Mouse (Mus musculus): ENCODE measurements at regions not wholly inside any gene's neighbourhood (a gene's known extent, or its start where the extent isn't known, plus 50 kb on each side); places are given as distances from the start of the nearest gene placed in this dataset.
A peak's percentile ranks its signal among the peaks of the same experiment; 100 is the strongest.

DNA sequence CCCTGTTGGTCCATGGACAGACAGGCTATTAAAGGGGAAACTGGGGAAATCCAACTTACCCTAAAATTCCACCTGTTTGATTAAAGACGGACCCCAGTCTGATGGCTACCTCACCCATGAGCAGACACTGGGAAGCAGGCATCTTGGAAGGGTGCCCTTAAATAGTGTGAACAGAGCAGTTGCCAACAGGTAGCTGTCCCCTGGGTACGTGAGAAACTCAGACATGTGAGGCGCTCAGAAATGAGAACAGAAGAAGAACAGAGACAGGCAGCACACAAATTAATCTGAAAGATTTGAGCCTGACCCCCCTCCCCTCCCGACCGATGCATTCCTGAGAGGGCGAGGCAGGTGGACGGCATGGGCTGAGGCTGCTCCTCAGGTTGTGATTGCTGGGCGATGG is 135.7 kb upstream of the Azi2 start:
- Histone ChIP-seq H3K27me3 (replicated peaks) (no peaks in the 10 kb centered on the region), H3K27ac (no peak overlapping the region), H3K9me3 (replicated peaks) (no peaks in the 10 kb centered on the region), H3K9ac (no peak overlapping the region), H3K4me1 (no peaks in the 10 kb centered on the region), H3K4me3 (no peak overlapping the region), H3K36me3 (no peaks in the 10 kb centered on the region), H3K4me2 (no peak overlapping the region)
- no peak for ATAC-seq
- 76% methylated on average over 8 of the region's 8 CpGs for WGBS (ENCODE audit: insufficient replicate concordance)

DNA sequence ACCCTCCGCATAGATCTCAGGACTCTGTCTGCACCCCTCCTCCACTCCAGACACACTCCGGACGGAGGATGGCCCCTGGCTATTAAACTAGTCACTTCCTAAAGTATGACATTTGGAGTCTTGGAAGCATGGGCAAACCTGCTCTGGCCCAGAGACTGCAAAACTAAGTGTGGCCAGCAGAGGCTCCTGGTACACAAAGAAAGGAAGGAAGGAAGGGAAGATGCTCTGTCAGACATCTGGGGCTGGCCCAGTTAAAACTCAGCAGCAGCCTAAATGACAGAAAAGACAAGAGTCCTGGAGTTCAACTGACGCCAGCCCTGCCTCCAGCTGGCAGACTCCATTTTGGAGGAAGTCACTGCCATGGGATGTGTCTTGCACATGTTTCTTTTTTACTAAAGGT is 137.3 kb upstream of the Azi2 start:
- no peaks in the 10 kb centered on the region for H3K4me1 ChIP-seq
- H3K4me3 ChIP-seq = no peak overlapping the region
- no peaks in the 10 kb centered on the region for H3K36me3 ChIP-seq
- no peaks in the 10 kb centered on the region for H3K9me3 ChIP-seq (replicated peaks)
- WGBS (ENCODE audit: insufficient replicate concordance) = 37% methylated on average over 4 of the region's 4 CpGs
- H3K9ac ChIP-seq = no peak overlapping the region
- 0 out of 2 replicates have a peak, but pooled peaks have one; percentile 30 for ATAC-seq
- H3K27ac ChIP-seq = no peak overlapping the region
- no peak overlapping the region for H3K4me2 ChIP-seq
- H3K27me3 ChIP-seq (replicated peaks) = no peaks in the 10 kb centered on the region

DNA sequence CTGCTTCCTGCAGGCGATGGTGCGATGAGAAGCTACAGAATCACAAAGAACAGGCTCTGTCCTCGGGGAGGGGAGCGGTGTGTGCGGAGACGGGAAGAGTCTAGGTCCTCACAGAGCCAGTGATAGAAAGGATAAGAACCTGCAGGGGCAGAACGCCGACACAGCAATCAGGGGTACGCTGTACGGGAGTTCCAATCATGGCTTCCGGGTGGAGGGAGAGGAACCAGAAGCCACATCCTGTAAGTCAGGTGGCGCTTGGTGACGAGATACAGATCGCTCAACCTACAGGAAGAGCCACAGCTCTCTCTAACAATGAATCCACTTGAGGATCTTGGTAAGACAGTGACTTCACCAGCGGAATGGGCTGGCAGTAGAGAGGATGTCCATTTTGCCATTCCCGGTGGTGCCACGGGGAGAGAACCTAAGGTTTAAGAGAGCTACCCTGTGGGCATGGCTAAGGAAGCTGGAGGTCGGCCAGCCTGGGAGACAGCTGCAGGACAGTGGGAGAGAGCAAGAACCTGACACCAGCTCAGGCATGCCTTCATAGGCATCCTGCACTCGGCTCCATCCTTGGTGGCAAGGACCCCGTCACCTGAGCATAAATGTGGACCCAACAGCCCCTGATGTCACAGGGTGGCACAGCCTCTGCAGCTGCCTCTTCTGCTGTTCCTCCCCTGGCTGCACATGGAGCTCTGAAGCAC is 137.9 kb upstream of the Azi2 start:
- Histone ChIP-seq H3K27me3 (replicated peaks) (no peaks in the 10 kb centered on the region), H3K4me3 (no peak overlapping the region), H3K36me3 (no peaks in the 10 kb centered on the region), H3K9me3 (replicated peaks) (no peaks in the 10 kb centered on the region), H3K4me1 (no peaks in the 10 kb centered on the region), H3K9ac (no peak overlapping the region), H3K4me2 (peak overlapping the region; percentile 3; the same call in 1 of the 2 replicates), H3K27ac (no peak overlapping the region)
- ATAC-seq = no peak
- WGBS (ENCODE audit: insufficient replicate concordance) = 40% methylated on average over 20 of the region's 20 CpGs

DNA sequence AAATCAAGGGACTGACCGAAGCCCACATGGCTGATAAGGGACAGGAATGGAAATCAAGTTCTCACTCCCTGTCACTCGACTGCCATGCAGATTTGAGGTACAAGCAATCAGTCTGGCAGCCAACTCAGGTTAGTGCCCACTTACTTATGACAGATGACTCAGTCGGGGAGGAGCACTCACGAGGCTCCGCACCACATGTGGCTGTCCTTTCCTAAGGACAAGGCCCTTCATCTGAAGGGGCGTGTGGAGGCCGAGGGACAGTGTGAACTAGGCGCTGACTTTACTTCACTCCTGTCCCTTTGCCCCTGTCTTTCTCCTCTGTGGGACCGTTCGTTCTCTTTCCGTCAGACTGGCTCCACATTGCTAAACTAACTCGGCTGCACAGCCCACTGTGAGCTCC is 139.7 kb upstream of the Azi2 start:
- Histone ChIP-seq H3K9me3 (replicated peaks) (no peaks in the 10 kb centered on the region), H3K4me2 (no peak overlapping the region), H3K36me3 (no peaks in the 10 kb centered on the region), H3K4me3 (no peak overlapping the region), H3K27ac (no peak overlapping the region), H3K9ac (no peak overlapping the region), H3K27me3 (replicated peaks) (no peaks in the 10 kb centered on the region), H3K4me1 (no peaks in the 10 kb centered on the region)
- ATAC-seq = no peak
- WGBS (ENCODE audit: insufficient replicate concordance) = 77% methylated on average over 12 of the region's 12 CpGs

DNA sequence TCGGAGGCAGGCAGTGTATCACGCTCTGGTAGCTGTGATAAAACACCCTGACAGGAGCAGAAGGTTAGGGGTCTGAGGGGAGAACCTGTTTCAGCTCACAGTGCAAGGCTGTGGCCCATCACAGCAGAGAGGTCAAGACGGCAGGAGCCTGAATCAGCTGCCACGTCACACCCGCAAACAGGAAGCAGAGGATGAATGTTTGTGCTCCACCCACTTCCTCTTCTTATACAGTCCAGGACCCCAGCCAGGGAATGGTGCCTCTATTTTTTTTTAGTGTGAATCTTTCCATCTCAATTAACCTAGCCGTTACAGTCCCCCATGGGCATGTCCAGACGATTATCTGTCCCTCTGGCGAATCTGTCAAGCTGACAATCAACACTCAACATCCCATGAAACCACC is 143.8 kb upstream of the Azi2 start:
- no peak for ATAC-seq
- H3K36me3 ChIP-seq = no peaks in the 10 kb centered on the region
- H3K27ac ChIP-seq = no peak overlapping the region
- no peaks in the 10 kb centered on the region for H3K4me1 ChIP-seq
- H3K4me3 ChIP-seq = no peak overlapping the region
- WGBS (ENCODE audit: insufficient replicate concordance) = 43% methylated on average over 8 of the region's 8 CpGs
- H3K9me3 ChIP-seq (replicated peaks) = no peaks in the 10 kb centered on the region
- H3K9ac ChIP-seq = no peak overlapping the region
- H3K27me3 ChIP-seq (replicated peaks) = no peaks in the 10 kb centered on the region
- H3K4me2 ChIP-seq = no peak overlapping the region

DNA sequence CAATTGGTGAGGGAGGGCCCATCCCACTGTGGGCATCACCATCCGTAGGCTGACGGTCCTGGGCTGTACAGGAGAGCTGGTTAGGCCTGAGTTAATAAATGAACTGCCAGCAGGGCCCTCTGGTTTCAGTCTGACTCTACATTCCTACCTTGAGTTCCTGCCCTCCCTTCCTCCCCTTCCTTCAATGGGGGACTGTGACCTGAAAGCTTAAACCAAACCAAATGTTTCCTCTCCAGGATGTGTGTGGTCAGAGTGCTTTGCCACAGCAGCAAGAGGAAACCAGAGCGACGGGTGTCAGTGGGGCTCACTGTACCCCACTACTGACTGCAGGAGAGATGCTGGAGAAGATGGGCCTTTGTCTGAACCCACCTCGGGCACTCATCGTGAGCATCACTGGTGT is 147.7 kb upstream of the Azi2 start:
- WGBS (ENCODE audit: insufficient replicate concordance) = 44% methylated on average over 6 of the region's 6 CpGs
- no peaks in the 10 kb centered on the region for H3K9me3 ChIP-seq (replicated peaks)
- H3K4me1 ChIP-seq = no peaks in the 10 kb centered on the region
- H3K4me2 ChIP-seq = no peak overlapping the region
- H3K27me3 ChIP-seq (replicated peaks) = no peaks in the 10 kb centered on the region
- H3K36me3 ChIP-seq = no peaks in the 10 kb centered on the region
- no peak overlapping the region for H3K9ac ChIP-seq
- no peak for ATAC-seq
- H3K4me3 ChIP-seq = no peak overlapping the region
- no peak overlapping the region for H3K27ac ChIP-seq

DNA sequence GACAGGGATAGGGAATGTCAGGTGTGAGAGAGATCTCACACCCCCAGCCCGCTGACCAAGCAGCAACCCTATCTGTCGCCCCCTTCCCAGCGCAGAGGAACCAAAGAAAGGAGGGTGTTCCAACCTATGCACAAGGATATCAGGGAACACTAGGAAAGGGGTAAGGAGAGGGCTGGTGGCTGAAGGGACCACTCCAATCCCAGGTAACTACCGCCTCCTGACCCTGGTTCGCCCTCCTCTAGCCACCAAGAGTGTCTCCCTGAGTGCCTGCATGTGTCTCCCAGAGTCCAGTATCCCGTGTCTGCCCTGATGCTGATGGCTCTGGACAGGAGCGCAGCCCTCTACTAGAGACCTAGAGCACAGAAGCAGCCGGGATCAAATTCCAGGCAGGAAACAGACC is 167.1 kb upstream of the Azi2 start:
- Histone ChIP-seq H3K27ac (no peak overlapping the region), H3K9me3 (replicated peaks) (no peaks in the 10 kb centered on the region), H3K4me1 (no peaks in the 10 kb centered on the region), H3K27me3 (replicated peaks) (peaks cover 58% of the 10 kb centered on the region), H3K4me2 (no peak overlapping the region; the same call in 1 of the 2 replicates), H3K4me3 (no peak overlapping the region), H3K36me3 (no peaks in the 10 kb centered on the region), H3K9ac (no peak overlapping the region)
- ATAC-seq = no peak
- 27% methylated on average over 8 of the region's 8 CpGs for WGBS (ENCODE audit: insufficient replicate concordance)

DNA sequence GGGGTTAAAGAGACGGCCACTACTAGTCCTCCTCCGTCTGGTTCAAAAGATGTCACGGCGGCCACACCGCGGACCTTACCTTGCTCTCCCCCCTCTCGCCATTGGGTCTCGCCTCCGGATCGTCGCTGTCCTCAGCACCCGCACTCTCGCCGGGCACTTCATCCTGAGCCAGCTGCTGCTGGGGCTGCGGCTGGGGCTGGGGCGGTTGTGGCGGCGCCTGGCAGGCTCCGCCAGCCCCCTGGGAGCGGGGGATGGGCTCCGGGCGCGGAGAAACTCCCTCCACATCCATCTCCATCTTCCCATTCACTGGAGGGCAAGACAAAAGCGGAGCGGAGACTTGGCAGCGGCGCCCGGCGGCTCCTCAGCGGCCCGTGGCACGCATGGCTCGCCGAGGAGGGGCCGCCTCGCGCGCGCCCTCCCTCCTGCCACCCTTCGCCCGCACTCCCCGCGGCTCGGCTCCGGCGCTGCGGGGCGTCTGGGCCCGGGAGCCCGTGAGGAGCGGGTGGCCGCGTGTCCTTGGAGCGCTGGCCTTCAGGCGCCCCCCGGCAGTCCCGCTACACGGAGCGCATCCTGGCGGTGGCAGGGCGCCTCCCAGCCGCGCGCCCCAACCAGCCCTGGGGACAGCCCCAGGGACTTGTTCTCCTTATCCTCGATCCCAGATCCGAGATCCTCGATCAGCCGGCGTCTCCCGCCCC is 167.8 kb upstream of the Azi2 start:
- H3K27me3 ChIP-seq (replicated peaks) = peaks cover 58% of the 10 kb centered on the region
- no peak overlapping the region for H3K27ac ChIP-seq
- H3K36me3 ChIP-seq = no peaks in the 10 kb centered on the region
- no peaks in the 10 kb centered on the region for H3K4me1 ChIP-seq
- peak overlapping the region; percentile 41 for H3K4me3 ChIP-seq
- H3K4me2 ChIP-seq = peak overlapping the region; percentile 67
- no peak overlapping the region for H3K9ac ChIP-seq
- WGBS (ENCODE audit: insufficient replicate concordance) = 3% methylated on average over 70 of the region's 70 CpGs
- ATAC-seq = no peak; the same call in 1 of the 2 replicates
- no peaks in the 10 kb centered on the region for H3K9me3 ChIP-seq (replicated peaks)

DNA sequence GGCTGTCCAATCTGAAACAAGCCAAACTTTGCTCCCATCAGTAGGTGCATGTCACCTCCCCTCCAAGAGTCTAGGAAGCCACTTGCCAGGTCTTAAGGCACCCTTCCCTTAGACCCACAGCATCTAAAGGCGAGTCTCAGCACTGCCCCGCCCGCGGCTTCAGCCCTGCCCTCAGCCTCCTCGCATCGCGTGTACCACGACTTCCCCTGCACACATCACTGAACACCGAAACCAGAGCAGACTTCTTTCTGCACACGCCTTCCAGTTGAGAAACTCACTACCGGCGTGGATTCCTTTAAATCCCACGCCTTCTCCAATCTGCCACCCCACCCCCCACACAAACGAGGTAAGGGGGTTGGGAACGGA is 168.3 kb upstream of the Azi2 start:
- Histone ChIP-seq H3K27me3 (replicated peaks) (peaks cover 58% of the 10 kb centered on the region), H3K4me1 (no peaks in the 10 kb centered on the region), H3K4me3 (peak overlapping the region; percentile 41), H3K4me2 (peak overlapping the region; percentile 67), H3K36me3 (no peaks in the 10 kb centered on the region), H3K9ac (no peak overlapping the region), H3K27ac (no peak overlapping the region), H3K9me3 (replicated peaks) (no peaks in the 10 kb centered on the region)
- WGBS (ENCODE audit: insufficient replicate concordance) = 4% methylated on average over 15 of the region's 15 CpGs
- ATAC-seq = no peak

DNA sequence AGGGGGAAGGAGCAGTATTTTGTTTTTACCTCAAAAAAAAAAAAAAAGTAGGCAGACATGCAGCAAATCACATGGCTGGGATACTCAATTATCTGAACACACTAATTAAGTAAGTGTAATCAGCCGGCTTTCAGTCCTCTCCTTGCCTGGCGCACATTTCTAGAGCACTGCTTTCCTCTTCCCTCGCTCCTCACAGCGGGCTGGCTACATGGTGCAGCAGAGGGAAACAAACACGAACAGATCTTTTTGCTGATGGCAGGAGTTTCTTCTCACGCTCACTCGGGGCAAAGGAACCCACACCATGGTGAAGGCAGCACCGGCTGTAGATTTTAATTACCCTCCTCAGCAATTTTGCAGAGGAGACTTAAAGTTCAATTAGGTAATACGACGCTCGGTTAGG is 169.7 kb upstream of the Azi2 start:
- no peak for ATAC-seq
- Histone ChIP-seq H3K4me1 (no peaks in the 10 kb centered on the region), H3K9ac (no peak overlapping the region), H3K36me3 (no peaks in the 10 kb centered on the region), H3K4me2 (no peak overlapping the region), H3K27ac (no peak overlapping the region), H3K4me3 (no peak overlapping the region), H3K9me3 (replicated peaks) (no peaks in the 10 kb centered on the region), H3K27me3 (replicated peaks) (peaks cover 58% of the 10 kb centered on the region)
- 70% methylated on average over 11 of the region's 11 CpGs for WGBS (ENCODE audit: insufficient replicate concordance)

DNA sequence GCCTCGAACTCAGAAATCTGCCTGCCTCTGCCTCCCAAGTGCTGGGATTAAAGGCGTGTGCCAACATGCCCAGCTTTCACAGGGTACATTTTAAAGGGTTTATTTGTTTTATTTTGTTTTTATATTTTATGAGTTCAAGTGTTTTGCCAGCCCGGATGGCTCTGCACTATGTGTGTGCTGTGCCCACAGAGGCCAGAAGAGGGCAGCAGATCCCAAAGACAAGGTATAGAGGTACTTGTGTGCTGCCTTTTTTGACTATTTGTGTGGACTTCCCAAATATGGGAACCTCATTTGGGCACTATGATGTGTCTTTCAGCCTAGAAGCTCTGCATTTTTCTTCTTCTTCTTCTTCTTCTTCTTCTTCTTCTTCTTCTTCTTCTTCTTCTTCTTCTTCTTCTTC is 176.4 kb upstream of the Azi2 start:
- WGBS (ENCODE audit: insufficient replicate concordance) = 70% methylated on average over 3 of the region's 3 CpGs
- no peak overlapping the region for H3K27ac ChIP-seq
- ATAC-seq = no peak
- H3K4me1 ChIP-seq = no peaks in the 10 kb centered on the region
- H3K27me3 ChIP-seq (replicated peaks) = no peaks in the 10 kb centered on the region
- no peaks in the 10 kb centered on the region for H3K36me3 ChIP-seq
- H3K9ac ChIP-seq = no peak overlapping the region
- no peak overlapping the region for H3K4me2 ChIP-seq
- no peak overlapping the region for H3K4me3 ChIP-seq
- no peaks in the 10 kb centered on the region for H3K9me3 ChIP-seq (replicated peaks)

DNA sequence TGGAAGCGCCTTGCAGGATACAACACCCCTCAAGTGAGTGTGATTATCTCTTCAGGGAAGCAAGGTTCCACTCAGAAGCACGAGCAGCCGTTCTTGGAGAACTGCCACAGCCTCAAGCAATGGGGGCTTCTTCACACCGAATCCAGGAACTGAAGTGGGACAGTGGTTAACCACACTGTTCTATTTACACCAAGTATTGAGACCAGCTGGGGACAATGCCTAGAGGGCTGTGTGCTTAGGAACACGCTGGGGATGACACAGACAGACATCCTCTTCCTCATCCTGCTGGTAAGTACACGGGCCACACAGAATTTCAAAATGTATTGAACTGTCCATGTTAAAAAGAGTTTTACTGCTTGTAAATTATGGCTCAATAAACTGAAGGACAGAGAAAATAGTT is 177.0 kb upstream of the Azi2 start:
- Histone ChIP-seq H3K9ac (no peak overlapping the region), H3K27ac (no peak overlapping the region), H3K27me3 (replicated peaks) (no peaks in the 10 kb centered on the region), H3K36me3 (no peaks in the 10 kb centered on the region), H3K4me1 (no peaks in the 10 kb centered on the region), H3K4me3 (no peak overlapping the region), H3K4me2 (no peak overlapping the region), H3K9me3 (replicated peaks) (no peaks in the 10 kb centered on the region)
- ATAC-seq = no peak
- WGBS (ENCODE audit: insufficient replicate concordance) = 25% methylated on average over 6 of the region's 6 CpGs
